ENCODE assay signal across 8 mouse cellular contexts in the genomic region with DNA sequence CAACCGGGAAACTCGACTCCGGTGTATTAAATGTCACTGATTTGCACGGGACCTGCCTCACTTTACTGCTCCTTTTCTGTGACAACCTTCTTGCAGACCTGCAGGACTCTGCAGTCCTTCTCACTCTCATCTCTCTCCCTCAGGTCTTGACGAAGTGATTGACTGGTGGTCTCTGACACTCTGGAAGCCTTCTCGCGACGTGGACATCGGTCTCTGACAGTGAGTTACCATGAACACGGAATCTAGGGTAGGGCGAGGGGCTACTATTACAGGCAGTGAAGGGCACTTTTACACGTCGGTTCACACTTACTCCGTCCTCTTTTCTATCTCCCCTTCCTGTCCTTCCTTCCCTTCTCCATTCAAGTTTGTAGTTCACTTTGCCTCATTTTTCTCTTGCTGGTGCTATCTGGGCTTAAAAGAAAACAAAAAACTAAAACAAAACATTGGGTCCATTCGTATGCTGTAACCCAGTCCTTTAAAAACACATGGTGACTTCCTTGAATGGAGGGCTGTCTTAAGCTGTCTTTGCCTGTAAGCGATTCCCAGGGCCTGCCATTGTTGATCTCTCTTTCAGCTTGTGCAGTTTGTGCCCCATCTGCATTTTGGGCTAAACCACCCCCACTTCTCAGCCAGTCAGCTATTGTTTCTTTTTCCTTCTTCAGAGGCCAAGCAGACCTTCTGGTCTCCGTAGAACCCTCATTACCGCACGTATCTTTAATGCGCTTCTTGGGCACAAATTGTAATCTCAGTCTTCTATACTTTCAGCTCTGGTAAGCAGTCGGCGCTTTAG. TPM values are rescaled to one million over a fixed set of nuclear protein-coding genes. Genes with fewer than 3 reads are reported as not detected.
DNase-seq lines count a peak whose midpoint lies in the region; ATAC-seq and TF ChIP-seq lines count a peak whose summit lies in the region.

No protein-coding gene starts in this region.

- DNase-seq in liver, embryonic 11.5 days (ENCODE audit: low spot score): no peak
- no peak for DNase-seq in liver
- no peak for DNase-seq in forebrain, embryonic 11.5 days (ENCODE audit: low spot score)
- no peak for DNase-seq in limb, embryonic 14.5 days (ENCODE audit: low spot score)
- DNase-seq in ovary, adult 18-20 months (ENCODE audit: low spot score): no peak
- DNase-seq in Muller cell, postnatal 12 days (ENCODE audit: inconsistent ontology term): no peak
- DNase-seq in right cerebral cortex, postnatal 14 days: no peak

- no peak for TF ChIP-seq POLR2A in limb, embryonic 14.5 days (IDR thresholded peaks at IDR 0.05; ENCODE audit: borderline replicate concordance, extremely low read depth, insufficient read depth, insufficient read length)

- H3K4me3 ChIP-seq in liver, embryonic 11.5 days (ENCODE audit: low read depth, low read length): peak overlapping the region; percentile 51
- H3K4me3 ChIP-seq in forebrain, embryonic 11.5 days (ENCODE audit: low read depth, low read length): peak overlapping the region; percentile 38
- peak overlapping the region; percentile 33 for H3K4me3 ChIP-seq in limb, embryonic 14.5 days (replicated peaks; ENCODE audit: low read length)
- peak overlapping the region; percentile 38 for H3K4me3 ChIP-seq in stomach, embryonic 14.5 days (ENCODE audit: low read depth, low read length)

- peaks cover 32% of the 10 kb centered on the region for H3K27me3 ChIP-seq in liver, embryonic 11.5 days (replicated peaks; ENCODE audit: control insufficient read depth, insufficient read depth, low read length)
- H3K27me3 ChIP-seq in forebrain, embryonic 11.5 days (ENCODE audit: control insufficient read depth, insufficient read depth, low read length): peaks cover 19% of the 10 kb centered on the region
- peaks cover 48% of the 10 kb centered on the region for H3K27me3 ChIP-seq in limb, embryonic 14.5 days (ENCODE audit: control insufficient read depth, insufficient read depth, low read length)
- H3K27me3 ChIP-seq in stomach, embryonic 14.5 days (ENCODE audit: control insufficient read depth, insufficient read depth, low read length): peaks cover 14% of the 10 kb centered on the region

- 14% methylated on average over 22 of the region's 22 CpGs for WGBS in liver, embryonic 11.5 days
- WGBS in forebrain, embryonic 11.5 days: 3% methylated on average over 22 of the region's 22 CpGs
- 10% methylated on average over 22 of the region's 22 CpGs for WGBS in limb, embryonic 14.5 days
- WGBS in stomach, embryonic 14.5 days: 16% methylated on average over 22 of the region's 22 CpGs

- H3K36me3 ChIP-seq in liver, embryonic 11.5 days (ENCODE audit: control insufficient read depth, insufficient read depth, low read length): no peaks in the 10 kb centered on the region
- H3K36me3 ChIP-seq in forebrain, embryonic 11.5 days (ENCODE audit: control insufficient read depth, insufficient read depth, low read length): no peaks in the 10 kb centered on the region
- no peaks in the 10 kb centered on the region for H3K36me3 ChIP-seq in limb, embryonic 14.5 days (ENCODE audit: control insufficient read depth, insufficient read depth, low read length)
- no peaks in the 10 kb centered on the region for H3K36me3 ChIP-seq in stomach, embryonic 14.5 days (ENCODE audit: control insufficient read depth, insufficient read depth, low read length)

- H3K4me1 ChIP-seq in liver, embryonic 11.5 days (replicated peaks; ENCODE audit: control insufficient read depth, insufficient read depth, low read length): peaks cover 27% of the 10 kb centered on the region
- H3K4me1 ChIP-seq in forebrain, embryonic 11.5 days (replicated peaks; ENCODE audit: control insufficient read depth, insufficient read depth, low read length): peaks cover 5% of the 10 kb centered on the region; the same call in 1 of the 2 replicates
- peaks cover 19% of the 10 kb centered on the region; the same call in 1 of the 2 replicates for H3K4me1 ChIP-seq in limb, embryonic 14.5 days (ENCODE audit: control insufficient read depth, insufficient read depth, low read length)
- H3K4me1 ChIP-seq in stomach, embryonic 14.5 days (ENCODE audit: control insufficient read depth, insufficient read depth, low read length): peaks cover 17% of the 10 kb centered on the region

- peak overlapping the region; percentile 91 for H3K4me2 ChIP-seq in liver, embryonic 11.5 days
- peak overlapping the region; percentile 83 for H3K4me2 ChIP-seq in forebrain, embryonic 11.5 days (ENCODE audit: low read depth, low read length, severe bottlenecking)
- H3K4me2 ChIP-seq in limb, embryonic 14.5 days (replicated peaks; ENCODE audit: low read depth, low read length, severe bottlenecking): peak overlapping the region; percentile 61
- H3K4me2 ChIP-seq in stomach, embryonic 14.5 days (replicated peaks; ENCODE audit: low read depth, low read length): peak overlapping the region; percentile 90

- no peak for ATAC-seq in liver, embryonic 11.5 days (replicated peaks; ENCODE audit: low FRiP score)
- ATAC-seq in forebrain, embryonic 11.5 days (replicated peaks; ENCODE audit: low FRiP score): 0 out of 2 replicates have a peak, but pooled peaks have one; percentile 13
- ATAC-seq in limb, embryonic 14.5 days (ENCODE audit: low FRiP score, low read depth): no peak
- ATAC-seq in stomach, embryonic 14.5 days (ENCODE audit: insufficient number of reproducible peaks, insufficient read depth, low FRiP score, low read depth): no peak

- no peaks in the 10 kb centered on the region for H3K9me3 ChIP-seq in liver, embryonic 11.5 days (ENCODE audit: control insufficient read depth, low read length)
- no peaks in the 10 kb centered on the region for H3K9me3 ChIP-seq in forebrain, embryonic 11.5 days (ENCODE audit: control insufficient read depth, low read length)
- no peaks in the 10 kb centered on the region for H3K9me3 ChIP-seq in limb, embryonic 14.5 days (ENCODE audit: control insufficient read depth, low read length)
- no peaks in the 10 kb centered on the region for H3K9me3 ChIP-seq in stomach, embryonic 14.5 days (ENCODE audit: control insufficient read depth, low read depth, low read length)

- no peak overlapping the region for H3K9ac ChIP-seq in liver, embryonic 11.5 days (ENCODE audit: low read depth, low read length)
- no peak overlapping the region for H3K9ac ChIP-seq in forebrain, embryonic 11.5 days (ENCODE audit: low read length)
- H3K9ac ChIP-seq in limb, embryonic 14.5 days (ENCODE audit: low read depth, low read length, severe bottlenecking): no peak overlapping the region
- no peak overlapping the region; the same call in 1 of the 2 replicates for H3K9ac ChIP-seq in stomach, embryonic 14.5 days (replicated peaks; ENCODE audit: low read depth, low read length)

- H3K27ac ChIP-seq in liver, embryonic 11.5 days (ENCODE audit: low read depth, low read length): no peak overlapping the region
- H3K27ac ChIP-seq in forebrain, embryonic 11.5 days (ENCODE audit: low read depth, low read length): no peak overlapping the region
- no peak overlapping the region for H3K27ac ChIP-seq in limb, embryonic 14.5 days (replicated peaks; ENCODE audit: low read depth, low read length)
- H3K27ac ChIP-seq in stomach, embryonic 14.5 days (ENCODE audit: low read length): no peak overlapping the region

RNA-seq across cellular contexts. Expression of gene Upp1, which starts 1.5 kb away (rescaled TPM):
- 5.1 and 6.6 TPM in 2 replicates for polyA plus RNA-seq in liver, embryonic 11.5 days (2014; fragmentation: Nextera tagmentation; extraction: Ambion mirVana)
- polyA plus RNA-seq in forebrain, embryonic 11.5 days (2014; fragmentation: Nextera tagmentation; extraction: Ambion mirVana): 2.3 and 5.0 TPM in 2 replicates
- polyA plus RNA-seq in limb, embryonic 14.5 days (2012; rRNA removed): 5.6 and 6.1 TPM in 2 replicates
- polyA plus RNA-seq in limb, embryonic 14.5 days (2014; fragmentation: Nextera tagmentation; extraction: Ambion mirVana): 4.8 and 5.2 TPM in 2 replicates
- 6.0 and 8.3 TPM in 2 replicates for polyA plus RNA-seq in stomach, embryonic 14.5 days (2014; fragmentation: Nextera tagmentation; extraction: Ambion mirVana)
